Mouse (Mus musculus) myocyte (in vitro differentiated cells): ENCODE data around the gene Heatr5a.

Experiments used
- MAX ChIP-seq: IDR thresholded peaks from one replicate; pipeline ENCODE4 v1.6.1; 2011; ENCODE audit warnings: low read depth, mild to moderate bottlenecking, control low read depth
- MYOD1 ChIP-seq, 3 experiments: IDR thresholded peaks; one replicate each; pipeline ENCODE4 v1.6.1; 2011; ENCODE audit warnings: control low read depth in 2 of 3, low read depth in 2 of 3, mild to moderate bottlenecking in 2 of 3, moderate library complexity in 1 of 3; ENCODE audit not compliant: insufficient read length in 2 of 3, control insufficient read depth in 1 of 3
- POLR2A ChIP-seq: IDR thresholded peaks from one replicate; pipeline ENCODE4 v1.6.1; 2011; ENCODE audit warnings: low read depth, mild to moderate bottlenecking, control low read depth, moderate library complexity; ENCODE audit not compliant: insufficient read length

GRCm38 (mm10) chr12:51988536-51988935 lies 17.4 kb upstream of the Heatr5a start:
- TF ChIP-seq MAX (no peak), MYOD1 (IDR thresholded peaks at IDR 0.05; ENCODE audit: control insufficient read depth in 1 of 3, insufficient read length in 2 of 3, low read depth in 2 of 3) (no peak), POLR2A (no peak)
